Mouse (Mus musculus) ovary, postnatal 10 days (tissue): ENCODE results near the gene Tm9sf2.
"Not testable (repeated sequence)": the region's sequence is repeated elsewhere in the genome, so short reads cannot be mapped to it uniquely, and the experiment has no call there.

Experiments used
- DNase-seq: peaks from one replicate; pipeline ENCODE4 v3.0.0; 2022; ENCODE audit warnings: low spot score

Tm9sf2 gene

DNA sequence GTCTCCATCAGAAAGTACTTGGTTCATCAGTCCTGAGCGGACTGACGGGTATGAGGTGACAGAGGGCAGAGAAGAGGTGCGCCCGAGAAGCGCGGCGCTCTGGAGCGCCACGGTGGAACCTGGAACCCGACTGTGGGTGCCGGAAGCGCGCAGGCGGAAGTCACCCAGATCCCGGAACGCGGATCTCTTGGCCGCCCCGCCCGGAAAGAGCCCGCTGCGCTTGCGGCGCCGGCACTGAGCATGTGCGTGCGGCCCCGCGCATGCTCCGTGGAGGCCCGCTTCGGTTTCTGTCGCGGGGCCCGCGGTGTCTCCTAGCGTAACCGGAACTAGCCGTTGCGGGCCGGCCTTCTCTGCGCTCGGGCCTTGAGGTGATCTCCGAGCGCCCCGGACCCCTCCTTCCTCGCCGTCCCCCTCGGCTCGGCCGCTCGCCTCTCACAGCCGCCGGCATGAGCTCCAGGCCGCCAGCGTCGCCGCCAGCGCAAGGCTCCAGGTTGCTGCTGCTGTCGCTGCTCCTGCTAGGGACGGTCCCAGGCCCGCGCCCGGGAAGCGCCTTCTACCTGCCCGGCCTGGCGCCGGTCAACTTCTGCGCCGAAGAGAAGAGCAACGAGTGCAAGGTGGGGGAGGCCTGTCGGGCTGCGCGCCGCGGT, at the start of gene Tm9sf2:
Gene Tm9sf2, plus strand, starts transcription at position 217 of the 647 bp plus-strand sequence.
- peak; percentile 76 for DNase-seq

DNA sequence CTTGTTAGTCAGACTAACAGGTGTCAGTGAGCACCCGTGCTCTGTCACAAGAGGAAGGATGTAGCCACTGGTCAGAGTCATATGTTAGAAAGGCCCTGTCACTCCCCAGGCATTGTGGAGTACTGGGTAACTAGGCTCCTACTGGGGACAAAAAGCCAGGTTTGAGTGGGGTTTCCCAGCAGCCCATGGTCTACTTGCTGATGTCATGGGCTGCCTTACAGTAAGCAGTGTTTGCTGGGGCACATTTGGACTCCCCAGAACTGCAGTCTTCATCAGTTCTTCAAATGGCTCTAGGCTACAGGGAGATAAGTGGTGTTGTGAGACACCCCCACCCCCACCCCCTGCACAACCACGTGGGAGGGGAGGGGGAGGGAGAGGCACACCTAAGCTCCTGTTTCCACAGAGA, 48.9 kb upstream of the Tm9sf2 start:
- DNase-seq: no peak

DNA sequence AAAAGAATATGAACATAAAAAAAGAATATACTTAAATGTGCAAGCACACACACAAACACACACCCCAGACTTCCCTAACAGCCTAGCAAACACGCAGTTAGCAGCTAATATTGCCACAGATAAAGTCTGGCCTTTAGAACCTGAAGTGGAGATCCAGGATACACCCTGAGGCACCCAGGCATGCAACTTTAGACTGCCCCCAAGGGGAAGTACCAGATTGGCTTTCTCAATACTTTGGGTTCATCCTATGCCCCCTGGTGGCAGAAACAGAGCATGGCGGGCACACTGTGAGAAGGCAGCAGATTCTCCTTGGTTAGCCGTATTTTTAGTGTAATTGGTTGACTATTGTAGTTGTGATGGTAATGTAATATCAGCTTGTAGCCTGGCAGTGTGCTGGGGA, 46.2 kb upstream of the Tm9sf2 start:
- DNase-seq: peak; percentile 60

- no peak for DNase-seq
Measured at GRCm38 (mm10) chr14:122061376-122061775, 45.5 kb upstream of the Tm9sf2 start.

DNA sequence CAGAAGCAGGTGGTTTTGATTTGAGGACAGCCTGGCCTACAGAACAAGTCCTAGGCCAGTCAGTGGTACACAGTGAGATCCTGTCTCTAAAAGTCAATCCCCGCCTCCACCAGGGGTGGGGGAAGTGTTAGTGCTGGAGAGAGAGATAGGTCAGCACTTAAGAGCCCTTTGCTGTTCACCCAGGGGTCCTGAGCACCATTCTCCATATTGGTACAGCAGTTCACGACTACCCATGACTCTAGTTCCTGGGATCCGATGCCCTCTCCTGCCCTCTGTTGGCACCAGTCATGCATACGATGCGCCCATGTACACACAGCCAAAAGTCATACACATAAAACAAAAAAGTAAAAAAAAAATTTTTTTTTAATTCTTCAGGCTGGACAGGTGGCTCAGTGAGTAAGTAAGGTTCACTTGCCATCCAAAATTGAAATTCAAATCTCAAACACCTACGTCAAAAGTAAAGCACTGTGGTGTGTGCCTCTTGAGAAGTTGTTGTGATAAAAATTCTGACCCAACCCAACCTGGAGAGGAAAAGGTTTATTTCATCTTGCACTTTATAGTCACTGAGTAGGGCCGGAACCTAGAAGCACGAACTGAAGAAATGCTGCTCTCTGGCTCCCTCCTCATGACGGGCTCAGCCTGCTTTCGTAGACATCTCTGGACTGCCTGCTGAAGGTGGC, 44.3 kb upstream of the Tm9sf2 start:
- DNase-seq: no peak

- DNase-seq: no peak
Measured at GRCm38 (mm10) chr14:122063599-122063998, 43.2 kb upstream of the Tm9sf2 start.

- DNase-seq: peak; percentile 42
Measured at GRCm38 (mm10) chr14:122064519-122064918, 42.3 kb upstream of the Tm9sf2 start.

DNA sequence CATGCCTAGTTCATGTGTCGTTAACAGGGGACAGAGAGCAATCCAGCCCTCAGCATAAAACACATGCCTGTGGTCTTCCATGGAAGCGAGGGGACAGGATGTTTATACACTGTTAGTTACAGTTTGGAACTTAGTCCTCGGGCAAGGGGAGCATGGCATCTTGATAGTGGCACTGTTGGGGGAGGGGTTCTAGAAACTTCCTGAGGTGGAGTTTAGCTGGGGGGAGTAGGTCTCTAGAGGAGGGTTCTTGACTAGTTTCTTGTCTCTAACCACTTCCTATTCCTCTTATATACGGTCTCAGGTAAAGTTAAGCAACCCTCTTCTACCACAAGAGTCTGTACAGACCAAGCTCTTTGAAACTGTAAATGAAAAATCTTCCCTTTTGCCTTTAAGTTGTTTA, 40.6 kb upstream of the Tm9sf2 start:
- no peak for DNase-seq

- not testable (repeated sequence) for DNase-seq
Measured at GRCm38 (mm10) chr14:122068036-122068435, 38.8 kb upstream of the Tm9sf2 start.

DNA sequence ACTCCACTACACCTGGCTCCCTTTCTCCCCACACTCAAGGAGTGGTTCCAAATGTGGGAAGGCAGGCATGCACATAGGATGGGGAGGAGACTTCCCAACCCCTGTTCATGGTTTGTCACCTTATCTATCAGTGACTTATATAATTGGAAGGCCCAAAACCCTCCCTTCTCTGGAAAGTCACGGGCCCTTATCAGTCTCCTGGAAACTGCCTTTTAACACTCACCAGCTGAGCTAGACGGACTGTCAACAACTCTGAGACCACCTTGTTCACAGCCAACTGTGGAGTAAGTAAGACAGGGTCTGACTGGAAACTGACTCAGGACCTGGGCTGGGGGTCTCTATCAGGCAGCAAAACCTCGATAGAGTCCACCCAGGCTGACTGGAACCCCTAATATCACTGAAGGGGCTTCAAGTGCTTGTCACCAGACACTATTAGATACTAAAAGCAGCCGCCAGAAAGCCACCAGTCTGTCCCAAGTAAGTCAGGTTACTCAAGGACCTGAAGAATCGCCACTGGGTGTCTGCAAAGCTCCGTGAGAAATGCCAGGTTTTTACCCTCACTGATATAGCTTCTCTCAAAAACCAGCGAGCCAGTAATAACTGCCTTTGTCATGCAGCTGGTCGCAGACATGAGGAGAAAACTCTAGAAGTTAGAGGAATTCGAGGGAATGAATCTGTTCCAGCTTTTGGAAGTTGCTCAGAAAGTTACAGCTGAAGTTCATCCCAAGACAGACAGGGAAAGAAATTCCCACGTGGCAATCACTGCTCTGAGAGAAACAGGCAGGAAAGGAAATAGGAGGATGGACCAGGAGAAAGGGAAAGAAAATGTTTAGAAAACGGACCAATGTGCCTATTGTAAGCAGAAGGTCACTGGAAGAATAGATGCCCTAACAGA, 37.8 kb upstream of the Tm9sf2 start:
- DNase-seq: no peak

- no peak for DNase-seq
Measured at GRCm38 (mm10) chr14:122069948-122070347, 36.9 kb upstream of the Tm9sf2 start.

GRCm38 (mm10) chr14:122073422-122073821, 33.4 kb upstream of the Tm9sf2 start:
- no peak for DNase-seq

GRCm38 (mm10) chr14:122074360-122074759, 32.5 kb upstream of the Tm9sf2 start:
- no peak for DNase-seq

DNA sequence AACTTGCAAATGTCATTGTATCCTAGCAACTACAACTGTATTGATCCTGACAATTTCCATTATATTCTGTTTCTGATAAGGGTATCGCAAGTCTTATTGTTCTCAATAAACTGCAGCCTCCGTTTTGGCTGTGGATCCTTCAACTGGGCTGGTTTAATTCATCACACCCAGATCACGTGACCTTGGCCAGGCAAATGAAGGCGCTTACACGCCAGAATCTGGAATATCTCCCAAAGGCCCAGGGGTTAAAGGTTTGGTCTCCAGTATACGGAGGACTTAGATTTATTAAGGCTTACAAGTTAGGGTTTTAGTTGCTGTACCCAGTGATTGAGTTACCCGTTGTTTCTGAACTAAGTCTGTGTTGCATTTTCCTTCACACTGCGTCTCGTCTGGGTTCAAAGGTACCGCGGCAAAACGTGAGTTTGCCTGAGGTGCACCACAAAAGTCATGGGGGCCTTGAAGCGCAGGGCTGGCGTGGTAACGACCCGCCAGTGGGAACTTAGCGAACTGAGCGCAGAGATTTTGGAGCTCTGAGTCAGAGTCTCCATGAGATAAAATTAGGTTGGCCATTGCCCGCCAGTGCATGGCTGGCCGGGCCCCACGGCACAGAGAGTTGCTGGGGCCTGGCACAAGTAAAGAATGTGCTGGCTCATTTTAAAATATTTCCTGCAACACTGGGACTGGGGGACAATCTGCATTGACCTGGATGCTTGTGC, 31.2 kb upstream of the Tm9sf2 start:
- no peak for DNase-seq

DNA sequence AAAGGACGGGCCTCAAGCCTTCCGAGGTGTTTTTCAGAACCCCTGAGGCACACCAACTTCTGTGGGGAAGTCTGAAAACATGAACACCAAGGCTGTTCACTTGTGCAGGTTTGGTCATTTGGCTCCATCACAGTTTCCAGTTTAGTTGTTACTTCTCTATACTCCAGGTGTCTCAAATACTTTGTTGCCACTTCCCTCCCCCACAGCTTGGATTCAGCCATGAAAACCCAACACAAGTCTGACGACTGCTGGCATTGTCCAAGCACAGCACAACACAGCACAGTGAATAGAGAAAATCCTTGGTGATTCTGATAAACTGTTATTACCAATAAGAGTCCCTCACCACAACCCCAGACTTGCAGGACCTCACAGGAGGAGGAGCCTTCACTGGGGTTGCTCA, 29.8 kb upstream of the Tm9sf2 start:
- no peak for DNase-seq

DNA sequence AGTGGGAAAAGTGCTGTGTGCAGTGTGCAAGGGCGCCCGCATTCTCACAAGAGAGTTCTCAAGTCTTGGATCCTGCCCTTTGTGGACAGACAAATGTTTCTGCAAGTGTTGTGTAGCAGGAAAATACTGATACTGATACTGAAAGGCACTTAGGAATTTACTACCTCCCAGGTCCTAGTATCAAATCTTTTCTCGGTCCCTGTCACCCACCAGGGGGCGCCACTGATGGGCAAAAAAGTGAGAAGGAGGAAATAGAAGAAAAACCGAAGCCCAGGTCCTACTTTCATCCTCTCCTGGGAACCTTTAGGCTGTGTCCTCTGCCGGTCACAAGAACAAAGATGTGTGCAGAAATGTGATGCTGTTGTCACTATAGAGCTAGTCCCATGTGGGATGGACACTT, 27.4 kb upstream of the Tm9sf2 start:
- no peak for DNase-seq

GRCm38 (mm10) chr14:122079921-122080320, 26.9 kb upstream of the Tm9sf2 start:
- DNase-seq: no peak

DNA sequence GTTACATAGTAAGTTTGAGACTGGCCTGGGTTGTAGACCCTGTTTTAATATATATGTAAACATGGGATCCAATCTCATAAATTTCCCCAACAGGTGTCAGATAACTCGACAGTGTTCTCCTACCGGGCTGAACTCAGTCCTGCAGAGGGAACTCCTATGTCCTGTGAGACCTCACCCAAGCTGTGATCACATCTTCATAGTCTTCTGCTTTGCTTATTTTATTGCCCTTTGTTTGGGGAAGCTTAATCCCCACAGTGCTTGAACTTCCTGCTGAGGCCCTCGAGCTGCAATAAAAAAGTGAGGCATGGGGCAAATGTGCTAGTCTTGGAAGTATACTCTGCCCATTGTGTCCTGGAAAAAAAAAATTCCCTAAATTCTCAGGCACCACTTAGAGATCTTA, 25.5 kb upstream of the Tm9sf2 start:
- no peak for DNase-seq

DNA sequence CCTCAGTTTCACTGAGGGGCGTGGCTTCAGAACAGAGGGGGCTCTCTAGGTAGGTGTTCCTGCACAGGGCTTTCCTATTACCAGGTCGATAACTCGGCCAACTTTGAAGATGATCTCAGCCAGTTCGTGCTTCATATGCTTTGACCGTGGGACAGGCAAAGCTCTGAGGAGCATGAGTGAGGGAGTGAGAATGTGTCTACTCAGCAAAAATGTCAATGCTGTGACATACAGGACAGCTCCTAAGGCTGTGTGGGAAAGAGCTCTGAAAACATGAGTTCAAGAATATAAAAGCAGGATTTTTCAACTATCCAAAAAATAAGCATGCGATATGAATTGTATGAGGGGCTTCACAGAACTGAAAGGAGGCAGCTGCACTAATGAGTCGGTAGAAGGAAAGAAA, 23.3 kb upstream of the Tm9sf2 start:
- DNase-seq: no peak

DNA sequence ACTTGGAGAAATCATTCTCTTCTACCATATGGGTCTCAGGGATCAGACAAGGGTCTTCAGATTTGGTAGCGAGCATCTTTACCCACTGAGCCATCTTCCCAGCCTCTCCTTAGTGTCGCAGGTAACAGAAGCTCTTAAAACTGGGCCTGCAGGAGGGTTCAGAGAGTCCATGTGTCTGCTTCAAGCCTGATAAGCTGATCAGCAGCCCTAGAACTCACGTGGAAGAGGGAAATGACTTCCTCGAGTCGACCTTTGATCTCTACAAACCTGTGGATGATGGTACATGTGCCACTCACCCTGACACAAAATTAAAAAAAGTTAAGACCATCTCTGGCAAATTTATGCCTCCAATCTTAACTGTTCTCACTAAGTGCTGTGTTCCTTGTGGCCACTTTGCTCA, 18.9 kb upstream of the Tm9sf2 start:
- DNase-seq: no peak

DNA sequence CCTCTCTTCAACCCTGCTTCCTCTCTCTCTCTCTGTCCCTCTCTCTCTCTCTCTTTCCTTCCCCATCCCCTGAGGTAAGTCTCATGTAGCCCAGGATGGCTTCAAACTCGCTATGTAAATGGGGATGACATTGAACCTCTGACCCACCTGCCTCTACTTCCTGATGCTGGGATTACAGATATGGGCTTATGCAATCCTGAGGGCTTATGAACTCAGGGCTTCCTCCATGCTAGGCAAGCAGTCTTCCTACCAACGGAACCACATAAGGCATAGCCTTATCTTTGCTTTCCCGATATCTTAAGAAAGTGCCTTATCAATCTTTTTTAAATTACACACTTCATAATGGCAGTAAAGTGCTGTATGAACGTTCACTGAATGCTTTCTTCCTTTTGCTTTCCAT, 14.5 kb upstream of the Tm9sf2 start:
- no peak for DNase-seq

DNA sequence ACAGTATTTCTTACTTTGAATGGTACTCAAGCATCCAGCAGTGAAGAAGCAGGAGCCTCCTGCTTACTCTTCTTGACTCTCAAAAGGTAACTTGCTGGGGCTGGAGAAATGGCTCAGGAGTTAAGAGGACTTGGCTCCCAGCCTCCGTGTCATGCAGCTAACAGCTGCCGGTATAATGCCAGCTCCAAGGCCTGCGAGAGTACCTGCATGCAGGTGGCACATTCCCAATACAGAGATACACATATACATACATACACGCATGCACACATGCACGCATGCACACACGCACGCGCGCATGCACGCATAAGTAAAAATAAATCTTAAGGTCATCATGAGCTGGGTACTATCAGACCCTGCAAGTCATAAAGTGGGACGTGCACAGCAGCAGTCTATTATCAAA, 10.5 kb upstream of the Tm9sf2 start:
- no peak for DNase-seq
